Mouse (Mus musculus): ENCODE measurements around the gene Sorl1.

DNA sequence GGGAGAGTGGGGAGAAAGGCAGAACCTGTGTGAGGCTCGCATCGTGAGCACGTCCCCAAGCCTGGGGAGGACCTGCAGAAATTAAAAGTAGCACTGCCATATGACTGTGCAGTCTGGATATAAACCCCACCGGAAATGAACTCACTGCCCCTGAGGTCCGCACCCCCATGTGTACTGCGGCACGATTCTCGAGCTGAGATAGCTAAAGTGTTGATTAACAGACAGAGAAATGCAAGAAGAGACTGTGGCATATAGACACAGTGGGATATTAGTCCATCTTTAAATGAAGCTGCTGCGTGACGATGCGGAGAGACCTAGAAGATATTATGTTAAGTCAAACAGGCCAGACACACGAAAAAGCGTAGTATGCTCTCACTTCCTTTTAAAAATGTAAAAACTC is 38.1 kb downstream of the Sorl1 start:
- no peak for TF ChIP-seq CTCF (IDR thresholded peaks at IDR 0.05; ENCODE audit: extremely low read depth, insufficient read depth, insufficient read length, insufficient replicate concordance)
- no peak for TF ChIP-seq POLR2A (IDR thresholded peaks at IDR 0.05; ENCODE audit: low read depth, low read length)

Data from spleen, adult 2 months (tissue).